Comparison of ENCODE assay signal across 8 mouse cellular contexts in the genomic region with DNA sequence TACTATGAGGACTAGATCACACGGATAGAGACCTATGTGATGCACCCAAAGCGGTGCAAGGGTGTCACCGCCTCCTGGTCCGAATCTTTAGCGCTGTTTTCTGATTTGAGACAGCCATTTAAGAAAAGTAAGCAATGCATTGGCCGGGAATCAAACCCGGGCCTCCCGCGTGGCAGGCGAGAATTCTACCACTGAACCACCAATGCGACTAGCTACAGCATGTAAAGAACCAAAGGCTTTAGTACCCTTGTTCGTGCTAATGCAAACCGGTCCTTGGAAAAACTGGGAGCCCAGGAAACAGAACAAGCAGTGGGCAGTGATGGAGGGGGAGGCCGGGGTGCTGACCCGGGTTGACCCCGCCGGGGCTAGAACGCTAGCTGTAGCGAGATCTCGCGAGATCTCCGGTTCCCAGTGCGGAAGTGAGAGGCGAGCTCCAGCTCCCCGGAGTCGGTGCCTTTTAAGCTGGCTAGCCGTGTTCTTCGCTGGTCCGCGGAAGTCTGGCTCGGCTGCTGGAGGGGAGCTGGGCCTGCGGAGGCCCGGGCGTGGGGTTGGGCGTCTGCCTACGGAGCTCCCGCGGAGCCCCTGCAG. TPM values are rescaled to one million over a fixed set of nuclear protein-coding genes. Genes with fewer than 3 reads are reported as not detected.
DNase-seq lines count a peak whose midpoint lies in the region; ATAC-seq and TF ChIP-seq lines count a peak whose summit lies in the region.

No protein-coding gene starts in this region.

- H3K9ac ChIP-seq in hindbrain, postnatal 0 days (replicated peaks; ENCODE audit: low read length) = peak overlapping the region; percentile 82

- no peaks in the 10 kb centered on the region for H3K27me3 ChIP-seq in hindbrain, postnatal 0 days (ENCODE audit: insufficient read depth, low read length)

- H3K4me1 ChIP-seq in hindbrain, postnatal 0 days (ENCODE audit: insufficient read depth, low read length) = no peaks in the 10 kb centered on the region

- H3K9me3 ChIP-seq in hindbrain, postnatal 0 days (ENCODE audit: low read length) = no peaks in the 10 kb centered on the region

- peak overlapping the region; percentile 68 for H3K4me2 ChIP-seq in hindbrain, postnatal 0 days (ENCODE audit: low read depth, low read length)

- TF ChIP-seq CTCF in gastrocnemius, adult 2 months (IDR thresholded peaks at IDR 0.05) = no peak
- TF ChIP-seq CTCF in hindbrain, postnatal 0 days (IDR thresholded peaks at IDR 0.05; ENCODE audit: low read depth) = no peak

- DNase-seq in ZHBTc4 (ENCODE audit: low read depth, low spot score) = peak; percentile 96
- peak; percentile 96 for DNase-seq in gastrocnemius, adult 2 months
- peak; percentile 95 for DNase-seq in hindbrain, postnatal 0 days (ENCODE audit: low spot score)
- peak; percentile 88 to 91 for DNase-seq in left cerebral cortex, adult 18-20 months (ENCODE audit: low spot score in 2 of 2)
- DNase-seq in lung, postnatal 4 days = peak; percentile 93
- DNase-seq in retina, postnatal 1 day = peak; percentile 95
- peak; percentile 91 for DNase-seq in thymus, postnatal 4 days

- peak; percentile 94 for ATAC-seq in common myeloid progenitor, adult 5-6 weeks (replicated peaks; ENCODE audit: low read depth, poor library complexity, severe bottlenecking)
- peak; percentile 94 for ATAC-seq in hindbrain, postnatal 0 days

- no peaks in the 10 kb centered on the region for H3K36me3 ChIP-seq in hindbrain, postnatal 0 days (ENCODE audit: insufficient read depth, low read length)

- H3K4me3 ChIP-seq in gastrocnemius, adult 2 months = peak overlapping the region; percentile 97
- peak overlapping the region; percentile 60 for H3K4me3 ChIP-seq in hindbrain, postnatal 0 days (ENCODE audit: low read length)

- WGBS in hindbrain, postnatal 0 days = 2% methylated on average over 38 of the region's 38 CpGs

- intact Hi-C loops in gastrocnemius, adult 2 months (cut with DNase I) = no loop called here

- H3K27ac ChIP-seq in gastrocnemius, adult 2 months = peak overlapping the region; percentile 97
- peak overlapping the region; percentile 90 for H3K27ac ChIP-seq in hindbrain, postnatal 0 days

RNA-seq across cellular contexts. Expression of gene Wnt10a, which starts 25.4 kb away (rescaled TPM):
- not detected in 2 replicates for total RNA-seq in common myeloid progenitor, adult 5-6 weeks (2017)
- under 1 TPM in 1 of 2 experiments, not detected in 1; 0.39 TPM for total RNA-seq in gastrocnemius, adult 2 months (2021)
- total RNA-seq in hindbrain, postnatal 0 days (2014; rRNA removed) = 1.8 and 2.7 TPM in 2 replicates
- polyA plus RNA-seq in hindbrain, postnatal 0 days (2015; fragmentation: Nextera tagmentation; extraction: Ambion mirVana) = 0.48 and 0.68 TPM in 2 replicates
- total RNA-seq in left cerebral cortex, adult 18-20 months (2021) = 10 to 100 TPM; 15.8 to 15.9 TPM

RNA-seq across cellular contexts. Expression of gene Cdk5r2, which starts 38.0 kb away (rescaled TPM):
- total RNA-seq in common myeloid progenitor, adult 5-6 weeks (2017) = not detected in 2 replicates
- not detected for total RNA-seq in gastrocnemius, adult 2 months (2021)
- total RNA-seq in hindbrain, postnatal 0 days (2014; rRNA removed) = 59.2 and 75.3 TPM in 2 replicates
- polyA plus RNA-seq in hindbrain, postnatal 0 days (2015; fragmentation: Nextera tagmentation; extraction: Ambion mirVana) = 12.3 and 13.6 TPM in 2 replicates
- total RNA-seq in left cerebral cortex, adult 18-20 months (2021) = 100 to 1,000 TPM; 315 to 347 TPM

RNA-seq across cellular contexts. Expression of gene Wnt6, which starts 45.0 kb away (rescaled TPM):
- not detected in 2 replicates for total RNA-seq in common myeloid progenitor, adult 5-6 weeks (2017)
- total RNA-seq in gastrocnemius, adult 2 months (2021) = under 1 TPM; 0.39 to 0.77 TPM
- total RNA-seq in hindbrain, postnatal 0 days (2014; rRNA removed) = 5.9 and 11.2 TPM in 2 replicates
- 6.7 and 7.4 TPM in 2 replicates for polyA plus RNA-seq in hindbrain, postnatal 0 days (2015; fragmentation: Nextera tagmentation; extraction: Ambion mirVana)
- 1 to 10 TPM; 3.3 to 4.5 TPM for total RNA-seq in left cerebral cortex, adult 18-20 months (2021)

Comparison
In these comparisons a context has a peak if more than half of its experiments do, and no peak if none do; other contexts are left out.
1. Peak in every context shown above with its lines: DNase-seq, ATAC-seq, H3K4me3 ChIP-seq and H3K27ac ChIP-seq.
2. RNA of gene Cdk5r2, which starts 38.0 kb away (total RNA-seq): 315 to 347 TPM in left cerebral cortex, adult 18-20 months and 59.2 to 75.3 TPM in hindbrain, postnatal 0 days; not detected in common myeloid progenitor, adult 5-6 weeks and not detected in gastrocnemius, adult 2 months; every median in the first group is over 10 times any median in the second.